Mouse (Mus musculus): ENCODE results near the gene Ccdc120.

Ccdc120 gene

GRCm38 (mm10) chrX:7696954-7697381 lies 53.7 kb downstream of the Ccdc120 start, which contains the start of gene Gpkow:
Gpkow (plus strand) TSS chrX:7697131.
- peak; percentile 93 for DNase-seq (ENCODE audit: low read depth, low spot score)

GRCm38 (mm10) chrX:7696520-7696919 lies 54.2 kb downstream of the Ccdc120 start:
- DNase-seq (ENCODE audit: low read depth, low spot score), result no peak

- DNase-seq (ENCODE audit: low read depth, low spot score), result peak; percentile 87
These were observed 57.8 kb downstream of the Ccdc120 start for GRCm38 (mm10) chrX:7692862-7693261.

- no peak for DNase-seq (ENCODE audit: low read depth, low spot score)
These were observed 60.2 kb downstream of the Ccdc120 start for GRCm38 (mm10) chrX:7690486-7690885.

GRCm38 (mm10) chrX:7688321-7688720 lies 62.4 kb downstream of the Ccdc120 start:
- no peak for DNase-seq (ENCODE audit: low read depth, low spot score)
